Mouse (Mus musculus) liver, postnatal 0 days (tissue): ENCODE measurements around the gene Hemk1. TPM values are rescaled to one million over a fixed set of nuclear protein-coding genes. Genes with fewer than 3 reads are reported as not detected.

Source experiments
- ATAC-seq: fragments of 200-750 bp; cut with Nextera tagmentation; 2 replicates; pipeline ENCODE4 v1.8.0; 2017; ENCODE audit warnings: mild to moderate bottlenecking, moderate library complexity
- DNase-seq: peaks from one replicate; pipeline ENCODE4 v3.0.0-alpha.2; 2016
- H3K27ac ChIP-seq: fragments of 300-500 bp; sonication (generic); 2 replicates; pipeline ENCODE4 v1.5.1; 2014; ENCODE audit warnings: antibody characterized with exemption, moderate library complexity, mild to moderate bottlenecking, low read depth
- H3K27me3 ChIP-seq: fragments of 300-500 bp; sonication (generic); 2 replicates; pipeline ENCODE4 v1.6.1; 2014; ENCODE audit warnings: low read length, control low read depth, mixed read lengths; ENCODE audit not compliant: insufficient read depth
- H3K36me3 ChIP-seq: fragments of 300-500 bp; sonication (generic); replicated peaks from 2 replicates; pipeline ENCODE4 v1.6.1; 2014; ENCODE audit warnings: mild to moderate bottlenecking, control low read depth, low read length, moderate library complexity, mixed read lengths; ENCODE audit not compliant: insufficient read depth
- H3K4me1 ChIP-seq: fragments of 300-500 bp; sonication (generic); 2 replicates; pipeline ENCODE4 v1.6.1; 2014; ENCODE audit warnings: antibody characterized with exemption, mild to moderate bottlenecking, control low read depth; ENCODE audit not compliant: insufficient read depth
- H3K4me2 ChIP-seq: fragments of 300-500 bp; sonication (generic); 2 replicates; pipeline ENCODE4 v1.6.1; 2014; ENCODE audit warnings: low read depth, mild to moderate bottlenecking, low read length, moderate library complexity, mixed read lengths
- H3K4me3 ChIP-seq: fragments of 300-500 bp; sonication (generic); 2 replicates; pipeline ENCODE4 v1.5.1; 2014; ENCODE audit warnings: low read depth, low read length
- H3K9ac ChIP-seq: fragments of 300-500 bp; sonication (generic); replicated peaks from 2 replicates; pipeline ENCODE4 v1.6.1; 2014; ENCODE audit warnings: mild to moderate bottlenecking, moderate library complexity
- H3K9me3 ChIP-seq: fragments of 300-500 bp; sonication (generic); 2 replicates; pipeline ENCODE4 v1.6.1; 2016; ENCODE audit warnings: mild to moderate bottlenecking, control low read depth, low read length, mixed read lengths
- CTCF ChIP-seq: sonication (generic); IDR thresholded peaks from 2 replicates; pipeline ENCODE4 v1.5.1; 2016; ENCODE audit warnings: antibody characterized with exemption, low read depth
- EP300 ChIP-seq: IDR thresholded peaks from 2 replicates; pipeline ENCODE4 v1.6.1; 2016; ENCODE audit warnings: antibody characterized with exemption, low read depth, mild to moderate bottlenecking
- WGBS: fragments of 180-500 bp; shearing (Covaris S2); extraction: QIAGEN DNeasy Blood & Tissue Kit; methylation state at CpG from one replicate; pipeline ENCODE4 v1.1.7; 2014; ENCODE audit not compliant: insufficient replicate concordance; 5-methylcytosine and 5-hydroxymethylcytosine counted together
- polyA plus RNA-seq: library from polyadenylated mRNA; unstranded; fragments of >200 nt; fragmentation: Nextera tagmentation; extraction: Ambion mirVana; gene quantifications from 2 replicates; pipeline ENCODE4 v1.2.1, GENCODE M21; 2015

Gene Hemk1
- polyA plus RNA-seq, 1 experiment from 2014 or later, result 3.2 TPM

GRCm38 (mm10) chr9:107375451-107375850, 37.3 kb upstream of the Hemk1 start:
- 25% methylated on average over 5 of the region's 5 CpGs for WGBS
- Histone ChIP-seq H3K4me3 (no peak overlapping the region), H3K4me2 (no peak overlapping the region), H3K9me3 (no peaks in the 10 kb centered on the region), H3K27me3 (peaks cover 60% of the 10 kb centered on the region), H3K4me1 (peaks cover 14% of the 10 kb centered on the region), H3K27ac (no peak overlapping the region), H3K36me3 (no peaks in the 10 kb centered on the region), H3K9ac (no peak overlapping the region)
- no peak for DNase-seq
- TF ChIP-seq CTCF (no peak), EP300 (no peak)
- no peak for ATAC-seq

- DNase-seq, result peak; percentile 53
- 6% methylated on average over 8 of the region's 8 CpGs for WGBS
- Histone ChIP-seq H3K27me3 (peaks cover 52% of the 10 kb centered on the region), H3K9me3 (no peaks in the 10 kb centered on the region), H3K27ac (no peak overlapping the region), H3K4me3 (no peak overlapping the region), H3K36me3 (no peaks in the 10 kb centered on the region), H3K9ac (no peak overlapping the region), H3K4me1 (peaks cover 19% of the 10 kb centered on the region), H3K4me2 (no peak overlapping the region; the same call in 1 of the 2 replicates)
- ATAC-seq, result no peak
- peak; percentile 60 for TF ChIP-seq CTCF
- no peak for TF ChIP-seq EP300
Measured at GRCm38 (mm10) chr9:107374623-107375022, 36.5 kb upstream of the Hemk1 start.

GRCm38 (mm10) chr9:107372441-107372840, 34.3 kb upstream of the Hemk1 start:
- no peak overlapping the region for H3K4me3 ChIP-seq
- WGBS, result 33% methylated on average over 4 of the region's 4 CpGs
- H3K9me3 ChIP-seq, result no peaks in the 10 kb centered on the region
- ATAC-seq, result no peak
- no peak for TF ChIP-seq EP300
- TF ChIP-seq CTCF, result no peak
- H3K36me3 ChIP-seq, result no peaks in the 10 kb centered on the region
- H3K4me1 ChIP-seq, result peaks cover 30% of the 10 kb centered on the region
- peak overlapping the region; percentile 22; the same call in 1 of the 2 replicates for H3K27ac ChIP-seq
- H3K27me3 ChIP-seq, result peaks cover 30% of the 10 kb centered on the region
- no peak overlapping the region for H3K4me2 ChIP-seq
- no peak for DNase-seq
- H3K9ac ChIP-seq, result no peak overlapping the region

- Histone ChIP-seq H3K27ac (peak overlapping the region; percentile 87), H3K4me1 (peaks cover 30% of the 10 kb centered on the region), H3K9ac (peak overlapping the region; percentile 46; the same call in 1 of the 2 replicates), H3K4me3 (no peak overlapping the region), H3K36me3 (no peaks in the 10 kb centered on the region), H3K4me2 (peak overlapping the region; percentile 60), H3K9me3 (no peaks in the 10 kb centered on the region), H3K27me3 (peaks cover 12% of the 10 kb centered on the region; the same call in 1 of the 2 replicates)
- ATAC-seq (no peak), DNase-seq (no peak)
- TF ChIP-seq EP300 (no peak), CTCF (no peak)
- 6% methylated on average over 4 of the region's 4 CpGs for WGBS
Measured at GRCm38 (mm10) chr9:107370106-107370463, 31.9 kb upstream of the Hemk1 start.

GRCm38 (mm10) chr9:107369270-107370105, 31.3 kb upstream of the Hemk1 start:
- ATAC-seq (peak; percentile 96), DNase-seq (peak; percentile 74)
- Histone ChIP-seq H3K9ac (peak overlapping the region; percentile 50), H3K27ac (peak overlapping the region; percentile 87), H3K4me1 (peaks cover 27% of the 10 kb centered on the region), H3K9me3 (no peaks in the 10 kb centered on the region), H3K4me2 (peak overlapping the region; percentile 60), H3K36me3 (no peaks in the 10 kb centered on the region), H3K4me3 (no peak overlapping the region), H3K27me3 (0 out of 2 replicates have a peak, but pooled peaks cover 7% of the 10 kb centered on the region)
- 23% methylated on average over 10 of the region's 10 CpGs for WGBS
- TF ChIP-seq EP300 (peak; percentile 76), CTCF (no peak)

- DNase-seq, result no peak
- no peak overlapping the region for H3K9ac ChIP-seq
- H3K27me3 ChIP-seq, result 0 out of 2 replicates have a peak, but pooled peaks cover 3% of the 10 kb centered on the region
- no peak overlapping the region for H3K4me2 ChIP-seq
- H3K36me3 ChIP-seq, result no peaks in the 10 kb centered on the region
- peak; percentile 10; the same call in 1 of the 2 replicates for ATAC-seq
- 63% methylated on average over 1 of the region's 1 CpGs for WGBS
- H3K4me1 ChIP-seq, result peaks cover 27% of the 10 kb centered on the region
- peak overlapping the region; percentile 48; the same call in 1 of the 2 replicates for H3K27ac ChIP-seq
- H3K4me3 ChIP-seq, result no peak overlapping the region
- no peak for TF ChIP-seq CTCF
- TF ChIP-seq EP300, result no peak
- no peaks in the 10 kb centered on the region for H3K9me3 ChIP-seq
Measured at GRCm38 (mm10) chr9:107368302-107368701, 30.2 kb upstream of the Hemk1 start.
